Comparison of ENCODE assay signal across 2 mouse cellular contexts in the genomic region with DNA sequence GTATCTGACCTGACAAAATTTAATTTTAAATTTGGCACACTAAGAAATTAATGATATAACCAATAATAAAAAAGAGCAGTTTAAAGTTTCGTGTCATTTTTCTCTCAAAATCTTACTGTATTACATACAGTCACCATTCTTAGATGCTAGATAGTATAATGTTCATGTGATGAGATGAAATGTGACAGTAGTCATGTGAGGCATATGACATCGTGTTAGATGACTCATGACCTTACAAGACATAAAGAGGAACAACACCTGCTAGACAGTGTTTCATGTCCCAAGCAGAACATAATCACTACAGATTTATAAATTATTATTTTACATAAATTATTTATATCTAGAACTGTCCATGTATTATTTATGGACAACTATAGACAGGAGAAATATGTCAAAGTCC.
TF ChIP-seq lines count a peak whose summit lies in the region.

No protein-coding gene starts in this region.

TF ChIP-seq in CH12.LX, 34 proteins besides CTCF, POLR2A, EP300 and RAD21:
- 0 out of 2 replicates have a peak, but pooled peaks have one; percentile 25 for TF ChIP-seq JUN (IDR thresholded peaks at IDR 0.05; ENCODE audit: insufficient read depth, low read depth, low read length)
- TF ChIP-seq BHLHE40 (IDR thresholded peaks at IDR 0.05; ENCODE audit: low read depth, low read length), result peak; percentile 80
- TF ChIP-seq MAX (IDR thresholded peaks at IDR 0.05; ENCODE audit: low read length), result no peak
- no peak for TF ChIP-seq SMC3 (IDR thresholded peaks at IDR 0.05; ENCODE audit: low read depth, low read length)
- TF ChIP-seq ETS1 (conservative IDR thresholded peaks at IDR 0.05; ENCODE audit: low read depth, low read length), result peak; percentile 26; the same call in 1 of the 2 replicates

TF ChIP-seq in MEL, 35 proteins besides CTCF, POLR2A, EP300 and RAD21:
- TF ChIP-seq ZKSCAN1 (IDR thresholded peaks at IDR 0.05; ENCODE audit: low read depth, low read length), result no peak
- TF ChIP-seq MAX (IDR thresholded peaks at IDR 0.05; ENCODE audit: low read length), result peak; percentile 13; the same call in 1 of the 2 replicates
- TF ChIP-seq MAZ (IDR thresholded peaks at IDR 0.05; ENCODE audit: low read depth, low read length), result no peak
- no peak for TF ChIP-seq UBTF (IDR thresholded peaks at IDR 0.05; ENCODE audit: borderline replicate concordance, insufficient read depth, low read depth, low read length)
- 0 out of 2 replicates have a peak, but pooled peaks have one; percentile 26 for TF ChIP-seq JUND (IDR thresholded peaks at IDR 0.05; ENCODE audit: low read depth, low read length)
- TF ChIP-seq SMC3 (IDR thresholded peaks at IDR 0.05; ENCODE audit: low read depth, low read length), result no peak
- TF ChIP-seq CHD2 (IDR thresholded peaks at IDR 0.05; ENCODE audit: low read length), result no peak
- no peak for TF ChIP-seq GATA1 (IDR thresholded peaks at IDR 0.05; ENCODE audit: low read depth, low read length)
- TF ChIP-seq MXI1 (IDR thresholded peaks at IDR 0.05; ENCODE audit: low read depth, low read length), result no peak
- no peak for TF ChIP-seq NELFE (IDR thresholded peaks at IDR 0.05; ENCODE audit: low read depth, low read length)
- no peak for TF ChIP-seq E2F4 (IDR thresholded peaks at IDR 0.05; ENCODE audit: borderline replicate concordance, low read depth, low read length)
- no peak for TF ChIP-seq TBP (IDR thresholded peaks at IDR 0.05; ENCODE audit: low read depth, low read length)
- TF ChIP-seq MEF2A (IDR thresholded peaks at IDR 0.05; ENCODE audit: extremely low read depth, insufficient replicate concordance, low read depth, low read length, poor library complexity, severe bottlenecking), result no peak
- TF ChIP-seq USF2 (IDR thresholded peaks at IDR 0.05; ENCODE audit: borderline replicate concordance in 1 of 2, insufficient read depth in 1 of 2, low read depth in 1 of 2, low read length in 2 of 2), result 0 out of 4 replicates have a peak, but pooled peaks of 1 of the 2 experiments have one; percentile 14
- TF ChIP-seq BHLHE40 (IDR thresholded peaks at IDR 0.05; ENCODE audit: borderline replicate concordance, low read depth, low read length), result peak; percentile 66; the same call in 1 of the 2 replicates
- no peak for TF ChIP-seq MYC (IDR thresholded peaks at IDR 0.05; ENCODE audit: low read depth, low read length)
- no peak for TF ChIP-seq ZNF384 (IDR thresholded peaks at IDR 0.05; ENCODE audit: low read depth, low read length)
- TF ChIP-seq GABPA (IDR thresholded peaks at IDR 0.05; ENCODE audit: low read depth, low read length), result no peak
- no peak for TF ChIP-seq NRF1 (IDR thresholded peaks at IDR 0.05; ENCODE audit: insufficient read depth, low read depth, low read length, poor library complexity, severe bottlenecking)
- no peak for TF ChIP-seq RCOR1 (IDR thresholded peaks at IDR 0.05; ENCODE audit: low read depth, low read length)
- TF ChIP-seq USF1 (IDR thresholded peaks at IDR 0.05; ENCODE audit: low read depth, low read length), result peak; percentile 68; the same call in 1 of the 2 replicates
- TF ChIP-seq SIN3A (IDR thresholded peaks at IDR 0.05; ENCODE audit: low read length), result no peak
- no peak for TF ChIP-seq TCF12 (IDR thresholded peaks at IDR 0.05; ENCODE audit: low read depth, low read length)
- TF ChIP-seq ETS1 (IDR thresholded peaks at IDR 0.05; ENCODE audit: low read depth, low read length), result peak; percentile 78
- TF ChIP-seq POLR2AphosphoS5 (IDR thresholded peaks at IDR 0.05; ENCODE audit: borderline replicate concordance, low read depth, low read length), result no peak
- TF ChIP-seq ZC3H11A (IDR thresholded peaks at IDR 0.05; ENCODE audit: low read depth, low read length), result no peak
- no peak for TF ChIP-seq ZMIZ1 (IDR thresholded peaks at IDR 0.05; ENCODE audit: low read depth, low read length)
- no peak for TF ChIP-seq KAT2A (conservative IDR thresholded peaks at IDR 0.05; ENCODE audit: low read depth, low read length)
- TF ChIP-seq ELF1 (IDR thresholded peaks at IDR 0.05; ENCODE audit: low read depth, low read length), result no peak
- TF ChIP-seq MAFK (IDR thresholded peaks at IDR 0.05; ENCODE audit: borderline replicate concordance, low read depth, low read length), result no peak
- TF ChIP-seq CHD1 (IDR thresholded peaks at IDR 0.05; ENCODE audit: low read depth, low read length), result no peak
- no peak for TF ChIP-seq TAL1 (IDR thresholded peaks at IDR 0.05; ENCODE audit: low read length)
TF ChIP-seq in MEL: peak in this region for 6.
